Mouse (Mus musculus): ENCODE data around the gene Gatad2b. TPM values are rescaled to one million over a fixed set of nuclear protein-coding genes. Genes with fewer than 3 reads are reported as not detected.
"Not testable (repeated sequence)": the region's sequence is repeated elsewhere in the genome, so short reads cannot be mapped to it uniquely, and the experiment has no call there.

Gene Gatad2b
- total RNA-seq, 2 experiments from 2014 or later: 59.5 to 62.0 TPM

DNA sequence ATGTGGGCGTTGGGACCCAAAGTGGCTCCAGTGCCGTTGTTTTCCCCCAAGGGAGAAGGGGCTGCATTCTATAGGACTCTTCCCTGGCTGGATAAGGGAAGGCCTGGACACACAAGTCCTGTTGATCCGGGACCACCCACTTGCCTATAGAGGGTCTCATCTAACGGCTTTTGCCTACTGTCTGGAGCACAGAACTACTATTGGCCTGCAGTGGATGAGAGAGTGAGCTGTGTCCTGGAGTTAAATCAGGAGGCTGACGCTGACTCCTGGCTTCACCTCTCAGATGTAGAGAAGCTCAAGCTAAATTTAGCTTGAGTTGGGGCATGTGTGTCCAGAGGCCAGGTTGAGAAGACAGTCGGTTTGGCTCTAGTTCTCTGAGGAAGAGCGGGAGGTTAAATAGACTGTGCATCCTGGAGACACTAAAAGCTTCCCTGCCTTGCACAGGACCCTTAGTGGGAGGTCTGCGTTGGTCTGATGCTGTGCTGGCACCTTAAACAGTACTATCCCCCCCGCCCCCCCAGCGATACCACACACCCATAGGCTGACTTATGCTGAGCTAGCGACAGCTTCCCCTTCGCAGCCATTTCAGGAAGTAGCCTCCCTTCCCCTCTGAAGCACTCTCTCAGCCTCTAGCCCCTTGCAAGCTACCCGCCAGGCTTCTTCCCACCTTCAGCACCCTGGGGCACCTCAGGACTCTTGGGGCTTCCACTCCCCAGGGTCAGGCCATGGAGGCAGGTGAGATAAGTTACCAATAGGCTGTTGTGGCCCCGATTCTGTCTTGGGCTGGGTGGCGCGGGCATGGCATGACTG is 26.8 kb upstream of the Gatad2b start:
- DNase-seq: peak; percentile 26

- no peak for DNase-seq
Measured at GRCm38 (mm10) chr3:90266901-90267775, 25.8 kb upstream of the Gatad2b start.

DNA sequence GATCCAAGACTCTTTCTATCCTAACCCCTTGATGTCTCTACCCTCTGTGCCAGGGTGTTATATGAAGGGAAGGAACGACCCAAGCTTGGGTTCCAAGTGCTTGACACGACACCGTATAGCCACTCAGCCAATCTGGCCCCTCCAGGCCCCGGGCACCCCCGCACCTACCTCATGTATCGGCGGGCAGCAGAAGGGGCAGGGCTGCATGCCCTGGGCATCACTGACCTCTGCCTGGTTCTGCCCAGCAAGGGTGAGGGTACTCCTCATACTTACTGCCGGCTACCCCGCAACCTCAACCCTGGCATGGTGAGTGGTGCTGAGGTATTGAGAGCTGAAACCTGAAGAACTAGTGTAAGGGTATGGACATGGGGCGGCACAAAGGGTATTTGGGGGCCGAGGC is 24.8 kb upstream of the Gatad2b start:
- no peak for DNase-seq

DNA sequence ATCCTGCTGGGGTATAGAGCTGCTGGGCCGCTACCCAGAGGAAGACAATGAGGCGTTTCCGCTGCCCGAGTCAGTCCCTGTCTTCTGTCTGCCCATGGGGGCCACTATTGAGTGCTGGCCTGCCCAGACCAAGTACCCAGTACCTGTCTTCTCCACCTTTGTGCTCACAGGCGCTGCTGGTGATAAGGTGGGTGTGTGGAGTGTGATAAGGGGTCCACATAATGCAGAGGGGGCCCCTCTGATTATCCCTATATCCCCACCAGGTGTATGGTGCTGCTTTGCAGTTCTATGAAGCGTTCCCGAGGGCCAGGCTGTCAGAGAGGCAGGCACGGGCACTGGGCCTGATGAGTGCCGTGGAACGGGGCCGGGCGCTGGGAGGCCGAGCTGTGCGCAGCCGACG is 24.0 kb upstream of the Gatad2b start:
- no peak for DNase-seq

GRCm38 (mm10) chr3:90270784-90271183 is 22.2 kb upstream of the Gatad2b start:
- DNase-seq: no peak

GRCm38 (mm10) chr3:90272170-90272569 is 20.8 kb upstream of the Gatad2b start:
- no peak for DNase-seq

- no peak for DNase-seq
Measured at GRCm38 (mm10) chr3:90273855-90274254, 19.1 kb upstream of the Gatad2b start.

- DNase-seq: no peak
Measured at GRCm38 (mm10) chr3:90275286-90275685, 17.7 kb upstream of the Gatad2b start.

- no peak for DNase-seq
Measured at GRCm38 (mm10) chr3:90276858-90277257, 16.1 kb upstream of the Gatad2b start.

GRCm38 (mm10) chr3:90277793-90278192 is 15.2 kb upstream of the Gatad2b start:
- DNase-seq: no peak

DNA sequence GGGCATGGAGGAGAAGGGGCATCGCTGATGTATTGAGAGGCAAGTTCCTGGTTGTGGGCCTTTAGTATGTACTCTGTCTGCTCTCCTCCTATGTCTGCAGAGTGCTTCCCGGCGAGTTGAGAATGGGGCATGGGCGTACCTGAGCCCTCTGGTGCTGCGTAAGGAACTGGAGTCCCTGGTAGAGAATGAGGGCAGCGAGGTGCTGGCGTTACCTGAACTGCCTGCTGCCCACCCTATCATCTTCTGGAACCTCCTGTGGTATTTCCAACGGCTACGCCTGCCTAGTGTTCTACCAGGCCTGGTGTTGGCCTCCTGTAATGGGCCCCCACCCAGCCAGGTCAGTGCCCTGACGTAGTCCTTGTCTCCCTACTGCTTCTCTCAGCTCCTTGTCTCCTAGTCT is 14.8 kb upstream of the Gatad2b start:
- no peak for DNase-seq

DNA sequence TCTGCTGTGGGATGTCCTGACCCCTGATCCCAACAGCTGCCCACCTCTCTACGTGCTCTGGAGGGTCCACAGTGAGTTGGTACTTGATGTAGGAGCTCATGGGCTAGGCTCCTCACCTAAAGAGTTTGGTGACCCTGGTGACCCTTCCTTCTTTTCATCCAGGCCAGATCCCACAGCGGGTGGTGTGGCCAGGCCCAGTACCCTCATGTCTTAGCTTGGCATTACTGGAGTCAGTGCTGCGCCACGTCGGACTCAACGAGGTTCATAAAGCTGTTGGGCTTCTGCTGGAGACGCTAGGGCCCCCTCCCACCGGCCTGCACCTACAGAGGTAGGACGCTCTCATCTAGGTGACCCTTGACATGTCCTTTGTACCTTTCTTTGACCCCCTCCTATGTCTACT is 13.8 kb upstream of the Gatad2b start:
- DNase-seq: no peak

GRCm38 (mm10) chr3:90279743-90280142 is 13.2 kb upstream of the Gatad2b start:
- no peak for DNase-seq

- no peak for DNase-seq
Measured at GRCm38 (mm10) chr3:90280708-90281107, 12.3 kb upstream of the Gatad2b start.

- no peak for DNase-seq
Measured at GRCm38 (mm10) chr3:90284150-90284549, 8.8 kb upstream of the Gatad2b start.

DNA sequence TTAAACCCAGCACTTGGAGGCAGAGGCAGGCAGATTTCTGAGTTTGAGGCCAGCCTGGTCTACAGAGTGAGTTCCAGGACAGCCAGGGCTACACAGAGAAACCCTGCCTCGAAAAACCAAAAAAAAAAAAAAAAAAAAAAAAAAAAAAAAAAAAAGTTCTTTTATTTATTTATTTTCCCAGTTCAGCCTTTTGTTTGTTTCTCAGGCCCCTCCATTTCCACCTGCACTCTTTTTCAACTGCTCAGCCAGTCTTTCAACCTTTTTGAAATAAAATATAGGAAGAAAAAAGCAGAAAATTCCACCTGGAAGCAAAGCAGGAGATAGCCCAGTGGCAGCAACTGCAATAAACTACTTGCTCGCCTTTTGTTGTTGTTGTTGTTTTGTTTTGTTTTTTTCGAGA is 3.6 kb upstream of the Gatad2b start:
- not testable (repeated sequence) for DNase-seq

GRCm38 (mm10) chr3:90290602-90291001 is 2.4 kb upstream of the Gatad2b start:
- DNase-seq: no peak

- DNase-seq: no peak
Measured at GRCm38 (mm10) chr3:90291982-90292344, 1.0 kb upstream of the Gatad2b start.

DNA sequence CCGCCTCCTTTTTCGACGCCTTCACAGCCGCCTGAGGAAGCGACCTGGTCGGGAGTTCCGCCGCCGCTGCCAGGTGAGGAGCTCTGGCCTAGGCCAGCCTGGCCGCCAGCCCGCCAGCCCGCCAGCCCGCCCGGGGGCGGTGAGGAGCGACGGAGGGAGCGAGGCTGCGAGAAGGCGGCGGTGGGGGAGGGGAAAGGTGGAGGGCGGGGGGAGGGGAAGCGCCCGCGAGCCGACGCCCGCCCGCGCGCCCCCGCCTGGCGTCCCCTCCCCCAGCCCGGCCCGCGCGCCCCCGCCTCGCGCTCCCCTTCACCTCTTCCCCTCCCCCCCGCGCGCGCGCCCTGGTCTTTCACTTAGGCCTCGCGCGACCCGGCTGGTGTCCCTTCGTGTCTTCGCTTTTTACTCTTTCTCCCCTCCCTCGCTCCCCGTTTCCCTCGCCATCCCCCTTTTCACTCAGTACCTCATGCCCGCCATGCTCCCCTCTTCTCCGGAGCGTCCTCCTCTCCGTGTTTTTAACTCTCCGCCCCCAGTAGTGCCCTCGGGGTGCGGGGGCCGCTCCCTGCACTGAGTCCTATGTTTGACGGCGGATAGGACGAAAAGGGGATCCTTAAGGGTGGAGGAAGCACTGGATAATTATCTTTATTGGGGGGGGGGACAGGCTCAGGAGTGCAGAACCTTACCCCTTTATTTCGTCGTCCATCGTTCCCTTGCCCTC is 530 bp downstream of the Gatad2b start:
- peak; percentile 80 for DNase-seq

- no peak for DNase-seq
Measured at GRCm38 (mm10) chr3:90294064-90294440, 1.1 kb downstream of the Gatad2b start.

GRCm38 (mm10) chr3:90294651-90295050 is 1.7 kb downstream of the Gatad2b start:
- no peak for DNase-seq

DNA sequence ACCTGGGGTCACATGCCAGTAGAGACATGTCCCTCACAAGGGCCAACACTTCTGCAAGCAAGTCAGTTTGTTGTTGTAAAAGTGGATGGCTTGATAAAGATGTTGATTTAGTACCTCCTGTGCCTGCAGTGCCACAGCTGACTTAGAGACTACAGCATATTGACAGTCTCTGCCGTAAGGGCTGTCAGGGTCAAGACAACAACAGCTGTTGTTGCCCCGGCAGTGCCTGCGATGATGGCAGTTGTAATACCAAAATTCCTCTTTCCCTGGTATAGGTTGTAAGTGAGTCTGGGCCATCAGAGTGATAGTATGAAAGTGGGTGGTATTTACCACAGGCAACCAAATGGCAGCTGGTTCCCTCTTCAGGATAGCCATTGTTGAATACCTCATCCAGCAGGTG is 12.8 kb downstream of the Gatad2b start:
- no peak for DNase-seq

DNA sequence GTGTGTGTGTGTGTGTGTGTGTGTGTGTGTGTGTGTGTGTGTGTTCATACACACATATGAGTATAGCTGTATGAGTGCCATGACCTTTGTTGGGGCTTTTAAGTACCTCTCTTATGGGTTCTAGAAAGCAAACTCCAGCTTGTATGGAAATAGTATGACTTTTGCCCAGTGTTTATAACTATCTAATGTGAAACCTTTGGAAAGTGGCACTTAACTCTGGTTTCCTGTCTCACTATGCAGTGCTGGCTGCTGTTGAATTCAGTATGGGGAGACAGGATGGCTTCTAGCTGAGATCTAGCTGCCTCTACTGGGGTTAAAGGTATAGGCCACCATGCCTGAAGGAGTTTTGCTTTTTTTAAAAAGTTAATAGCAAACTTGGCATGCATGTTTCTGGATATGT is 16.6 kb downstream of the Gatad2b start:
- no peak for DNase-seq
